Mouse (Mus musculus): ENCODE results near the gene Ralgps1. TPM values are rescaled to one million over a fixed set of nuclear protein-coding genes. Genes with fewer than 3 reads are reported as not detected.

Ralgps1 gene
- 1 to 10 TPM; 7.5 to 7.6 TPM for total RNA-seq (2021)
- long read RNA-seq, experiment 1, full-length matches to known transcripts: 2 of 6 reads
- long read RNA-seq, experiment 1, partial matches to known transcripts: 1 of 6 reads
- long read RNA-seq, experiment 1, other reads (novel, unspliced or antisense): 3 of 6 reads
- long read RNA-seq, experiment 2, partial matches to known transcripts: 0 of 1 reads
- long read RNA-seq, experiment 2, other reads (novel, unspliced or antisense): 1 of 1 reads

DNA sequence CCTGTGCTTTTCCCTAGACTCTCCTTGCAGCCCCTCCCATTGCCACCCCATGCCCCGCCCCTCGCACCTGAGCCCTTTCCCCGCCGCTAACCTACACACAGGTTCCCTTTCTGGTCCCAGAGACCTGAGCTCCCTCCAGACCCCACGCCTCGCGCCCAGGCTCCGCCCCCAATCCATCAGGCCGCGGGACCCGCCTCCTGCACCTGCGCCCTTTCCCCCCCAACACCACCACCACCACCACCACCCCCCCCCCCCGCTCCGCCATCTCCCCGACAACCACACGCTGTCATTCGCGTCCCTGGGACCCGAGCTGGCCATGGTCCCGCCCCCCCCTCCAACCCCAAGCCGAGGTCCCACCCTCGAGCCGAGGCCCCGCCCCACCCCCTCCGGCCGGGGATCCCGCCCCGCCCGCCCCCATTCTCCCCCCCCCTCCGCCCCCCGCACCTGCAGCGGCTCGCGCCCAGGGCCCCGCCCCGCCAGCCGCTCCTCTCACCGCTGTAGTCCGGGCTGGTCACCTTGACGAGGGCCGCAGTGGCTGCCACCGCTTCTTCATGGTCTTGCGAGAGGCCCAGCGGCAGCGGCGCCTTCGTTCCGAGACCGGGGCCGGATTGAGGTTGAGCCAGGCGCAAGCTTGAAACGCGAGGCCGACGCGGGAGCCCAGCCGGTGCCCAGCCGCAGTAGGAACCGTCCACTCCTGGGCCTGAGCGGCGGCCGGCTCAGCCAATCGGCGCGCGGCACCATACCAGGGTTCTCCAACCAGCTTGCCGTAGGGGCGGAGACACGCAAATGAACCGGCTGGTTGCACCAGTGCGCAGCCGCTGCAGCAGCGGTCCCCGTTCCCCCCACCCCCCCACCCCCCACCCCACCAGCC lies at the start of gene Ralgps1:
TSS of gene Ralgps1 (minus strand) at position 710 of the 871 bp plus-strand sequence.
- DNase-seq: peak; percentile 97 to 98
- intact Hi-C loops (cut with DNase I): no loop called here

- intact Hi-C loops (cut with DNase I): no loop called here
Measured at GRCm38 (mm10) chr2:33417454-33417853, 46.2 kb upstream of the Ralgps1 start.

DNA sequence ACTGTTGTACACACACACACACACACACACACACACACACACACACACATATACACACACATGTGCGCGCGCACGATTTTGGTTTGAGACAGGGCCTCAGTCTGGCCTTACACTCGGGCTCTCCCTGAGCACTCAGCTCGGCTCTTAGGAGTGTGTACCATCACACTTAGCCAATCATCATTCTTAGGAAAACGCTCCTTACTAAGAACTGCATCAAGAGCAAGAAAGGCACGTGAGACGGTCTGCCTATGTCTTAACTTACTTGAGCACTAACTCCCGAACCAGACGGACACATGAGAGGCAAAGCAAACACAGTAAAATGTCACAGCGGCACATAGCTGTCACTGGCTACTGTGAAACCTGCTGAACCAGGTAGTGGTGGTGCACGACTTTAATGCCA lies 42.7 kb upstream of the Ralgps1 start:
- no peak for DNase-seq
- intact Hi-C loops (cut with DNase I): no loop called here

More at GRCm38 (mm10) chr2:33417454-33417853, 46.2 kb upstream of the Ralgps1 start:
- DNase-seq: no peak

GRCm38 (mm10) chr2:33412111-33412510 lies 40.8 kb upstream of the Ralgps1 start:
- intact Hi-C loops (cut with DNase I): no loop called here
- DNase-seq: peak in 1 of 2 experiments; percentile 16

- DNase-seq: no peak
- intact Hi-C loops (cut with DNase I): loop anchor here (2.0 to 5.0 kb wide), 2 partner anchors 186 to 249 kb away; partner anchors contain the start of gene Angptl2
Measured at GRCm38 (mm10) chr2:33403511-33404003, 32.3 kb upstream of the Ralgps1 start.

- no peak for DNase-seq
Measured at GRCm38 (mm10) chr2:33402638-33403037, 31.4 kb upstream of the Ralgps1 start.

GRCm38 (mm10) chr2:33402236-33402635 lies 30.9 kb upstream of the Ralgps1 start:
- intact Hi-C loops (cut with DNase I): loop anchor here (2.0 to 5.0 kb wide), 2 partner anchors 185 to 247 kb away; partner anchors contain the start of gene Angptl2
- peak; percentile 70 to 82 for DNase-seq

More at GRCm38 (mm10) chr2:33402638-33403037, 31.4 kb upstream of the Ralgps1 start:
- intact Hi-C loops (cut with DNase I): loop anchor here (2.0 to 5.0 kb wide), 2 partner anchors 185 to 248 kb away; partner anchors contain the start of gene Angptl2

DNA sequence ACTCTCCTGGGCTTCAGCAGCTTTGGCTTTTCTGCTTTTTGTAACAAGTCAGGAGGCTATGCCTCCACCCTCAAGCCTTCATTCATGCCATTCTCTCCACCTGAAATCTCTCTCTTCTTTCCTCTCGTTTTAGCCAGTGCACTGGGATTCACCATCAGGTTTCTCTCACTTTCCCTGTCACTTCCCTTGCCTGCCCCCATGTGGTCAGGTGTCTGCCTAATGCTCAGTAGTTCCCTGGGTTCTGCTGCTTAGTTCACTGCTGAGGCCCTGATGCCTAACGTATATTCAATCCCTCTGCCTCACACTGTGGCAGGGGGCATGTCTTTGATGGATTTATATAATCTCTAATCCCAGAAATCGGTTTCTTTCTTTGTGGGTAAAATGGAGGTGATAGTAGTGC lies 29.9 kb upstream of the Ralgps1 start:
- intact Hi-C loops (cut with DNase I): loop anchor here (5.0 kb wide), 1 partner anchor 184 kb away; the partner anchor contains the start of gene Angptl2

GRCm38 (mm10) chr2:33400541-33400940 lies 29.3 kb upstream of the Ralgps1 start:
- no peak for DNase-seq
- intact Hi-C loops (cut with DNase I): loop anchor here (5.0 kb wide), 1 partner anchor 183 kb away; the partner anchor contains the start of gene Angptl2

More for the DNA sequence above, 29.9 kb upstream of the Ralgps1 start:
- peak in 1 of 2 experiments; percentile 14 for DNase-seq

GRCm38 (mm10) chr2:33399091-33399490 lies 27.8 kb upstream of the Ralgps1 start:
- intact Hi-C loops (cut with DNase I): no loop called here
- no peak for DNase-seq

DNA sequence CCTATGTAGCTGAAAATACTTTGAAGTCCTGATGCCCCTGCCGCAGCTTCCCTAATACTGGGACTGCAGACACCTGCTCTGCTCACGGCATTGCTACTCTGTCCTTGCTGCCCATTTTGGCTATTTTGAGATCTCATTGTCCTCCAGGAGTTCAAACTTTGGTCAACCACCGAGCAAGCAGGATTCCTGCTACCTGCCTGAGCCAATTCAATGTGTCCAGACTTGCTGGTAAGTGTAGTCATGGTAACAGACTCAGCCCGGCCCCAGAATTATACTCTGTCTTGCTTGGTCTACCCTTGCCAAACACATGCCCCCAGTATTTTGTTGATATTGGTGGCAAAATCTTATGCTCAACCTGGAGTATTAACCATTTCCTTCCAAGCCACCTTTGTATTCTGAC lies 25.8 kb upstream of the Ralgps1 start:
- no peak for DNase-seq
- intact Hi-C loops (cut with DNase I): no loop called here

- DNase-seq: no peak
- intact Hi-C loops (cut with DNase I): no loop called here
Measured at GRCm38 (mm10) chr2:33395053-33395452, 23.8 kb upstream of the Ralgps1 start.

DNA sequence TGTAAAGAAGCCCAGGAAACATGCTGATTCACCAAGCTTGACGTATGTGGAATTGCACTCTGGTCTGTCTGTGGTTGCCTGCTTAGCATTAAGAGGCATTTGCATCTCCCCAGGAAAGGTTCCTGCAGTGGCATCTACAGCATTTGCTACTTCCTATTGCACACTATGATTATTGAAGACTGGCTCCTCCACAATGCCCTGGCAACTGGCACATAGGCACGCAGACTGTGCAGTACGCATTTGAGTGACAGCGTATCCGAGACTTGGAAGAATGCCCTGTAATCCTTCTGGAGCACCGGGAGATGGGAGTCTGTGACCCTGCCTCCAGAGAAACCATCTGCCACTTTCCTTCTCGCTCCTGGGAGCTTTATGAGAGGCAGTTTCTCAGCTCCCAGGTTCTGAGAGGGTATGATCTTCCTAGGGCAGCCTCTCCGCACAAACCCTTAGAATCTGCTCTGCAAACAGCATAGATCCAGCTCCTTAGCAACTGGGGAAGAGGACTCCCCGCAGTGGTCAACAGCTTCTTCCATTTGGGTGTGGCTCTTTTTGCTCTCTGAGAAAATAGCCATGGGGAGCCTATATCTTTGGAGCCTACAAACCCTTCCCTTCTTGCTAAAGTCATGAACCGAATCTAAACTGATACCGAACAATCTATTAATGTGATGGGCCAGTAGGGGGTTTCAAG lies 22.8 kb upstream of the Ralgps1 start:
- no peak for DNase-seq
- intact Hi-C loops (cut with DNase I): no loop called here

DNA sequence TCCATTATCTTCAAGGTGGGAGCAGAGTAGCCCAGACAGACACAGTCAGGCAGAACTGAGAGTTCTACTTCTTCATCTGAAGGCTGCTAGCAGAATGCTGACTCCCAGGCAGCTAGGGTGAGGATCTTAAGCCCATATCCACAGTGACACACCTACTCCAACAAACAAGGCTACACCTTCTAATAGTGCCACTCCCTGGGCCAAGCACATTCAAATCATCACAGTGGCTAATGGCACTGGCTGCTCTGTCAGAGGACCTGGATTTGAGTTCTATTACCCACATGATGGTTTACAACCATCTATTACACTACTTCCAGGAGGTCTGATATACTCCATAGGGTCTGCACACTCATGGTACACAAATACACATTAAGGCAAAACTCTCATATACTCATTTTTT lies 21.7 kb upstream of the Ralgps1 start:
- intact Hi-C loops (cut with DNase I): no loop called here
- DNase-seq: no peak

DNA sequence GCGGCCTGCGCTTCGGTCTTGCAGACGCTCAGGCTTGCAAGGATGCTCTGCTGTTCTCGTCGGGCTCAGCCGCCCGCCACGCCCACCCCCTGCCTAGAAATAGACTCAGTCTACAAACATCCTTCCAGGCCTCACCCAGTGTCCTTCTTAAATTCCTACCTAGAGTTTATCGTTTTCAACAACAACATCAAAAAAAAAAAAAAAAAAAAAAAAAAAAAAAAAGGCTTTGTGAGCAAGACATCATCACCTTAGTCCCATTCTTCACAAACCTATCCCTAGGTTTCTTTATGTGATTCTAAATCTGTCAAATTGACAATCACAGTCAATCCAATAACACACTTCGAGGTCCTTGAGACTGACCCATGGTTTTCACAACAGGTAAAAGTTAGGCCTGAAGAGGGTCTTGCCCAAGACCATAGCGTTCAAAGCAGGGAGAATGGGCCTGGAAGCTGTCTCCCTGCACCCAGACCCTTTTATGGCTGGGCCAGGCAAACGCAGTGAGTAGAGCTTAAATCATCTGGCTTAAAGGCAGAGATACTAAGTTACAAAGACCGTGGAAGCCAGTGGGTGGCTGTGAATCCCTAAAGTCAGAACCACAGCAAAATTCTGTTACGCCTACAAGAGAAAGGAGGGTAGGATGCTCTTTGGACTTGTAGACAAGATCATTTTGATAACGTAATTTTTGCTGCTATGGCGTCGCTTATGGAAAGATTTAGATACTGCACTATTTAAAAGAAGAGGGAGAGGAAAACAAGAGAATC lies 542 bp upstream of the Ralgps1 start:
- no peak for DNase-seq
- intact Hi-C loops (cut with DNase I): no loop called here

- intact Hi-C loops (cut with DNase I): no loop called here
- DNase-seq: no peak
Measured at GRCm38 (mm10) chr2:33370276-33370776, 960 bp downstream of the Ralgps1 start.

DNA sequence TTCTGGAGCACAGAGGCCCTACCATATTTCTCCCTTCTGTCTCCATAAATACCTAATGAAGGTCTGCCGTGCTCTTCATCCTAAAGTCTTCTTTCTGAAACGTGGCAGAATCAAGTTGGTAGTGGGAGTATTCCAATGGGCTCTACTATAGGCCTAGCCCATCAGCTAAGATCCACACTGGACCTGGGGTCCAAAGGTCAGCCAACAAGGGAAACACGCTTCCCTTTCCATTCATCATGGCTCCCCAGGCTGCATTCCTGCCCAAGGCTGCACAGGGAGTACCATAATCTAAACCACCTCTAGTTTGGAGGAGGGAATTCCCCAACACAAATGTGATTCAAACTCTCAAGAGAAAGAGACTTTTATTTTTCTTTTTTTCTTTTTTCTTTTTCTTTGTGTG lies 1.8 kb downstream of the Ralgps1 start:
- intact Hi-C loops (cut with DNase I): no loop called here
- DNase-seq: no peak

DNA sequence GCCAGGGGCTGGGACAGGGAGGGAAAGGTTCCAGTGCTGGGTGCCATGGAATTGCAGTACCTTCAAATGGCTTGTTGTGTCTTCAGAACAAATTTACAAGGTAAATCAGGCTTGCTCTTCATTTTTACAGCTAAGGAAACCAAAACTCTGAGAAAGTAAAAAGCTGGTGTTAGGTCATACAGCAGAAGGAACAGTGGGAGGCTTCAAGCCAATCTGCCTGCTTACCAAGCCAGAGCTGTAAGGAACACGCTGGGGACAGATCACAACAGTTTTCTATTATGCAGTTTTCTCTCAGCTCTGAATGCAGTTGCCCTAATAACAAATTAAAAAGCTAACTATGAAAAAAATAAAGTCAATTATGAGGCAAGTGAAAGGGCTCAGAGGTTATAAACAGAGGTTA lies 2.8 kb downstream of the Ralgps1 start:
- no peak for DNase-seq
- intact Hi-C loops (cut with DNase I): no loop called here

DNA sequence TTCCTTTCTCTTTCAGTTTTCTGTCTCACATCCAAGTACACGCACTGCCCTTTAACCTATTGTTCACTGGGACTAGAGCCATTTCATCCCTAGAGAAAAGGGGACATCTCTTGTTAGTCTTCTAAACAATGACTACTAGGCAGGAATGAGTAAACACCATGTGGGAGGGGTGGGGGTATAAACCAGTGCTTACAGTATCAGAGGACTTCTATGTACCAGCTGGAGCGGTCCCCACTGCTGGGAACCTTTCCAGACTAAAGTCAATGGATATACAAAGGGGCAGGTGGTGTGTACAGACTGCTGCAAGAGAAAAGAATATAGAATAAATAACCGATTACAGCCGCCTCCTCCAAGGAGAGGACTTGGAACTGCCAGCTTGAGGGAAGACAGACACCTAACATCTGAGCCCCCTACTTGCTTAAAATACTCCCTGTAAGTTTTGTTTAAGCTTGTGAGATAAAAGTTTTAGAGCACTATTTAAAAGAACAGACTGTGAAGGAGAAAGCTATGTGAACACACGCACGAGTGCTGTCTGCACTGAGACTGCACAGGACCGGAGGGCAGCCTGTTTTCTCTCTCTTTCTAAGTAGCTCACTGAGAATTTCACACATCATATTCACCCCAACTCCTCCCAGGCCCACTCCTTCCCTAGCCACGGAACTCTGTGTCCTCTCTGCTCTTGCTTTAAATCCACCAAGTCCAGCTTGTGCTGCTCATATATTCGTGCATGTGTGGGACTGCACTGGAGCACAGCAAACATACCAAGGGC lies 5.4 kb downstream of the Ralgps1 start:
- no peak for DNase-seq
- intact Hi-C loops (cut with DNase I): no loop called here
